8 mouse cellular contexts compared by ENCODE assay signal in genomic region chr17:86167320-86168230, GRCm38 (mm10). TPM values are rescaled to one million over a fixed set of nuclear protein-coding genes. Genes with fewer than 3 reads are reported as not detected.
DNase-seq lines count a peak whose midpoint lies in the region; ATAC-seq and TF ChIP-seq lines count a peak whose summit lies in the region.

Gene Prkce, plus strand, starts transcription at chr17:86167785.

- H3K27me3 ChIP-seq in C2C12 (ENCODE audit: control insufficient read depth, insufficient read depth, insufficient read length): no peaks in the 10 kb centered on the region
- H3K27me3 ChIP-seq in heart, embryonic 10.5 days (ENCODE audit: insufficient read depth, poor library complexity, severe bottlenecking): no peaks in the 10 kb centered on the region
- H3K27me3 ChIP-seq in kidney, embryonic 15.5 days: no peaks in the 10 kb centered on the region
- H3K27me3 ChIP-seq in liver, embryonic 12.5 days (replicated peaks): peaks cover 47% of the 10 kb centered on the region
- H3K27me3 ChIP-seq in splenic B cell, adult 2 months (ENCODE audit: control insufficient read depth, insufficient read depth, low read length, poor library complexity, severe bottlenecking): no peaks in the 10 kb centered on the region

- no peaks in the 10 kb centered on the region for H3K9me3 ChIP-seq in heart, embryonic 10.5 days
- no peaks in the 10 kb centered on the region for H3K9me3 ChIP-seq in kidney, embryonic 15.5 days (replicated peaks)
- H3K9me3 ChIP-seq in liver, embryonic 12.5 days (replicated peaks): no peaks in the 10 kb centered on the region

- DNase-seq in heart, embryonic 10.5 days (ENCODE audit: low spot score): peak; percentile 94
- peak; percentile 92 for DNase-seq in naive thymus-derived CD4-positive, alpha-beta T cell, adult 2 months (ENCODE audit: low read depth)
- DNase-seq in splenic B cell, adult 2 months (ENCODE audit: low read depth, low spot score): peak; percentile 92

- TF ChIP-seq POLR2A in bone marrow macrophage, adult 2 months (IDR thresholded peaks at IDR 0.05; ENCODE audit: borderline replicate concordance, low read depth, low read length): no peak
- TF ChIP-seq POLR2A in embryonic fibroblast, embryonic 13.5 days (IDR thresholded peaks at IDR 0.05; ENCODE audit: low read depth, low read length): peak; percentile 86

- peak within 1 kb of the TSS; percentile 97 for H3K4me2 ChIP-seq in kidney, embryonic 15.5 days
- H3K4me2 ChIP-seq in liver, embryonic 12.5 days: peak within 1 kb of the TSS; percentile 97

- WGBS in heart, embryonic 10.5 days: under 1% methylated on average over 114 of the region's 115 CpGs
- WGBS in kidney, embryonic 15.5 days: under 1% methylated on average over 98 of the region's 115 CpGs
- WGBS in liver, embryonic 12.5 days (ENCODE audit: insufficient replicate concordance): under 1% methylated on average over 115 of the region's 115 CpGs

- peak within 1 kb of the TSS; percentile 46 for H3K27ac ChIP-seq in bone marrow macrophage, adult 2 months (ENCODE audit: insufficient read depth, low read depth, low read length)
- peak within 1 kb of the TSS; percentile 94 for H3K27ac ChIP-seq in embryonic fibroblast, embryonic 13.5 days (ENCODE audit: insufficient read depth, low read length)
- peak within 1 kb of the TSS; percentile 98 for H3K27ac ChIP-seq in heart, embryonic 10.5 days
- peak within 1 kb of the TSS; percentile 100 for H3K27ac ChIP-seq in kidney, embryonic 15.5 days
- H3K27ac ChIP-seq in liver, embryonic 12.5 days: peak within 1 kb of the TSS; percentile 85

- H3K4me1 ChIP-seq in bone marrow macrophage, adult 2 months (ENCODE audit: control insufficient read depth, insufficient read depth, low read length): peaks cover 11% of the 10 kb centered on the region; the same call in 1 of the 2 replicates
- peaks cover 3% of the 10 kb centered on the region; the same call in 1 of the 2 replicates for H3K4me1 ChIP-seq in embryonic fibroblast, embryonic 13.5 days (ENCODE audit: control insufficient read depth, insufficient read depth, low read length)
- H3K4me1 ChIP-seq in heart, embryonic 10.5 days: peaks cover 41% of the 10 kb centered on the region
- peaks cover 43% of the 10 kb centered on the region for H3K4me1 ChIP-seq in kidney, embryonic 15.5 days
- peaks cover 54% of the 10 kb centered on the region for H3K4me1 ChIP-seq in liver, embryonic 12.5 days

- H3K9ac ChIP-seq in kidney, embryonic 15.5 days: peak within 1 kb of the TSS; percentile 81
- peak within 1 kb of the TSS; percentile 84 for H3K9ac ChIP-seq in liver, embryonic 12.5 days

- peak within 1 kb of the TSS; percentile 64 for H3K4me3 ChIP-seq in C2C12 (ENCODE audit: insufficient read depth, poor library complexity, severe bottlenecking)
- peak within 1 kb of the TSS; percentile 83 for H3K4me3 ChIP-seq in bone marrow macrophage, adult 2 months (ENCODE audit: insufficient read depth, low read length)
- H3K4me3 ChIP-seq in embryonic fibroblast, embryonic 13.5 days (ENCODE audit: insufficient read depth, low read length): peak within 1 kb of the TSS; percentile 59
- peak within 1 kb of the TSS; percentile 93 for H3K4me3 ChIP-seq in heart, embryonic 10.5 days
- peak within 1 kb of the TSS; percentile 82 for H3K4me3 ChIP-seq in kidney, embryonic 15.5 days (replicated peaks)
- H3K4me3 ChIP-seq in liver, embryonic 12.5 days: peak within 1 kb of the TSS; percentile 69

- no peak for TF ChIP-seq CTCF in C2C12 (IDR thresholded peaks at IDR 0.05; ENCODE audit: control insufficient read depth, insufficient read depth, insufficient read length)
- TF ChIP-seq CTCF in bone marrow macrophage, adult 2 months (IDR thresholded peaks at IDR 0.05; ENCODE audit: low read depth, low read length): no peak
- TF ChIP-seq CTCF in embryonic fibroblast, embryonic 13.5 days (IDR thresholded peaks at IDR 0.05; ENCODE audit: borderline replicate concordance, insufficient read depth, low read length): no peak

- H3K79me3 ChIP-seq in C2C12 (ENCODE audit: low read depth): no peaks in the 10 kb centered on the region

- H3ac ChIP-seq in C2C12 (ENCODE audit: control insufficient read depth, insufficient read length, low read depth): peak within 1 kb of the TSS; percentile 80

- no peaks in the 10 kb centered on the region for H3K79me2 ChIP-seq in C2C12 (ENCODE audit: control insufficient read depth, insufficient read depth)

- ATAC-seq in kidney, embryonic 15.5 days (replicated peaks; ENCODE audit: low FRiP score): peak; percentile 78
- ATAC-seq in liver, embryonic 12.5 days: peak; percentile 73

- H3K36me3 ChIP-seq in C2C12 (ENCODE audit: control insufficient read depth, insufficient read depth): no peaks in the 10 kb centered on the region
- peaks cover 7% of the 10 kb centered on the region for H3K36me3 ChIP-seq in heart, embryonic 10.5 days
- H3K36me3 ChIP-seq in kidney, embryonic 15.5 days: peaks cover under 1% of the 10 kb centered on the region; the same call in 1 of the 2 replicates
- H3K36me3 ChIP-seq in liver, embryonic 12.5 days: no peaks in the 10 kb centered on the region
- peaks cover 1% of the 10 kb centered on the region; the same call in 1 of the 2 replicates for H3K36me3 ChIP-seq in splenic B cell, adult 2 months (ENCODE audit: control insufficient read depth, insufficient read depth, low read length, poor library complexity, severe bottlenecking)

TF ChIP-seq in C2C12, 6 proteins besides CTCF, POLR2A, EP300 and RAD21:
- TF ChIP-seq USF1 (IDR thresholded peaks at IDR 0.05; ENCODE audit: low read depth) (no peak), MAX (IDR thresholded peaks at IDR 0.05) (peak; percentile 67)

RNA-seq across cellular contexts. Expression of gene Prkce, which starts in this region (rescaled TPM):
- polyA plus RNA-seq in C2C12 (2012; fragmentation: generic; extraction: Trizol): 1.4 TPM
- polyA plus RNA-seq in bone marrow macrophage, adult 2 months (2012; ENCODE audit: insufficient read depth, insufficient read length, missing spikeins): 1.8 and 2.7 TPM in 2 replicates
- 5.5 and 9.6 TPM in 2 replicates for polyA plus RNA-seq in embryonic fibroblast, embryonic 13.5 days (2011; ENCODE audit: insufficient read length, low read depth, missing spikeins)
- 9.4 and 12.5 TPM in 2 replicates for polyA plus RNA-seq in heart, embryonic 10.5 days (2016; fragmentation: Nextera tagmentation; extraction: Ambion mirVana)
- 6.8 and 7.1 TPM in 2 replicates for polyA plus RNA-seq in kidney, embryonic 15.5 days (2015; fragmentation: Nextera tagmentation; extraction: Ambion mirVana)
- polyA plus RNA-seq in liver, embryonic 12.5 days (2016; fragmentation: Nextera tagmentation; extraction: Ambion mirVana): 1.9 and 2.3 TPM in 2 replicates

Comparison
In these comparisons a context has a peak if more than half of its experiments do, and no peak if none do; other contexts are left out.
1. Peak in every context shown above with its lines: DNase-seq, ATAC-seq, H3K4me3 ChIP-seq and H3K27ac ChIP-seq.
2. H3K27ac ChIP-seq: peak in every context shown above with its lines; median percentile 100 in kidney, embryonic 15.5 days; 98 in heart, embryonic 10.5 days; 94 in embryonic fibroblast, embryonic 13.5 days; 85 in liver, embryonic 12.5 days; 46 in bone marrow macrophage, adult 2 months.